Mouse (Mus musculus) neural tube, embryonic 12.5 days (tissue): Measurements from ENCODE around the gene Klhl2. TPM values are rescaled to one million over a fixed set of nuclear protein-coding genes. Genes with fewer than 3 reads are reported as not detected.

Experiments used
- ATAC-seq: fragments of 200-750 bp; cut with Nextera tagmentation; 2 replicates; pipeline ENCODE4 v1.8.0; 2017; ENCODE audit warnings: low read depth, mild to moderate bottlenecking, moderate TSS enrichment, moderate library complexity; ENCODE audit not compliant: low FRiP score
- H3K27ac ChIP-seq: fragments of 300-500 bp; sonication (generic); 2 replicates; pipeline ENCODE4 v1.5.1; 2016
- H3K27me3 ChIP-seq: fragments of 300-500 bp; sonication (generic); replicated peaks from 2 replicates; pipeline ENCODE4 v1.6.1; 2016; ENCODE audit warnings: mild to moderate bottlenecking
- H3K36me3 ChIP-seq: fragments of 300-500 bp; sonication (generic); 2 replicates; pipeline ENCODE4 v1.6.1; 2016; ENCODE audit warnings: mild to moderate bottlenecking
- H3K4me1 ChIP-seq: fragments of 300-500 bp; sonication (generic); 2 replicates; pipeline ENCODE4 v1.6.1; 2016
- H3K4me2 ChIP-seq: fragments of 300-500 bp; sonication (generic); replicated peaks from 2 replicates; pipeline ENCODE4 v1.6.1; 2016; ENCODE audit warnings: mild to moderate bottlenecking
- H3K4me3 ChIP-seq: fragments of 300-500 bp; sonication (generic); 2 replicates; pipeline ENCODE4 v1.5.1; 2016
- H3K9ac ChIP-seq: fragments of 300-500 bp; sonication (generic); 2 replicates; pipeline ENCODE4 v1.6.1; 2016; ENCODE audit warnings: mild to moderate bottlenecking
- H3K9me3 ChIP-seq: fragments of 300-500 bp; sonication (generic); 2 replicates; pipeline ENCODE4 v1.6.1; 2016; ENCODE audit warnings: mild to moderate bottlenecking
- WGBS: fragments of 180-500 bp; shearing (Covaris S2); methylation state at CpG from one replicate; pipeline ENCODE4 v1.1.7; 2016; 5-methylcytosine and 5-hydroxymethylcytosine counted together
- polyA plus RNA-seq: library from polyadenylated mRNA; unstranded; fragments of >200 nt; fragmentation: Nextera tagmentation; extraction: Ambion mirVana; gene quantifications from 2 replicates; pipeline ENCODE4 v1.2.1, GENCODE M21; 2016

Gene Klhl2
- polyA plus RNA-seq, 1 experiment from 2014 or later: 30.0 TPM

GRCm38 (mm10) chr8:64845314-64845713 is 4.5 kb downstream of the Klhl2 start:
- Histone ChIP-seq H3K27me3 (no peaks in the 10 kb centered on the region), H3K36me3 (no peaks in the 10 kb centered on the region), H3K4me3 (no peak overlapping the region), H3K9me3 (no peaks in the 10 kb centered on the region), H3K4me2 (no peak overlapping the region), H3K9ac (no peak overlapping the region), H3K4me1 (peaks cover 22% of the 10 kb centered on the region), H3K27ac (no peak overlapping the region)
- 92% methylated on average over 7 of the region's 7 CpGs for WGBS
- no peak for ATAC-seq

GRCm38 (mm10) chr8:64844043-64844481 is 5.8 kb downstream of the Klhl2 start:
- Histone ChIP-seq H3K9ac (no peak overlapping the region), H3K27ac (no peak overlapping the region), H3K36me3 (no peaks in the 10 kb centered on the region), H3K27me3 (no peaks in the 10 kb centered on the region), H3K4me1 (peaks cover 24% of the 10 kb centered on the region), H3K9me3 (no peaks in the 10 kb centered on the region), H3K4me3 (no peak overlapping the region), H3K4me2 (no peak overlapping the region)
- no peak for ATAC-seq
- WGBS: 55% methylated on average over 4 of the region's 4 CpGs

GRCm38 (mm10) chr8:64843168-64843567 is 6.6 kb downstream of the Klhl2 start:
- WGBS: 53% methylated on average over 3 of the region's 3 CpGs
- Histone ChIP-seq H3K4me1 (peaks cover 19% of the 10 kb centered on the region), H3K4me3 (no peak overlapping the region), H3K9me3 (no peaks in the 10 kb centered on the region), H3K9ac (no peak overlapping the region), H3K36me3 (no peaks in the 10 kb centered on the region), H3K27me3 (no peaks in the 10 kb centered on the region), H3K27ac (no peak overlapping the region), H3K4me2 (no peak overlapping the region)
- ATAC-seq: no peak

DNA sequence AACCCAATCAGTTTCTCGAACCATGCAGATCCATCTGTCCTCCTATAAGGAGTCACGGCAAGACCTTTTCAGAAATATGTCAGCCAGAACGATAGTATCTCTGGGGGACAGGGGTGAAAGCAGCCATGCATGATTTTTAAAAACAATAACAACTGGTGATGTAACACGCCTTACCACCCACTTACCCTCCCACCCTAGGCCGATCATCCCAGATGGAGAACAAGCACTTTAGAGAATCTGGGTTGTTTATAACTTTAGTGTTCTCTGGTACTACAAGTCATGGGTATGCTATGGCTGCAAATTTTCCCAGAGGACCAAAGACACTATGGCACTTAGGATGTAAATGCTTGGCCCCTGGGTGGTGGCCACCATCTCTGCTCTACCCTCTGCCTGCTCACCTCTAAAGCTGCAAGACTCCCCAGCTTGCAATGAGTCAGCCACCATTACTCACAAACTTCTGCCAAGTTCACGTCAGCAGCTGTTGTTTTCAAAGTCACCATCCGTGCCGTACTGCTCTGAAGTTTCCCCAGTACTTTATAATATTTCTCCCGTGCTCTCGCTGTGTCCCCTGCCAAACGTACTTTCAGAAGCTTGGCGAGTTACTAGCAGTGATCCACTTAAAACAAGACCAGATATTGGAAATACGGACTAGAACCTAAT is 7.9 kb downstream of the Klhl2 start:
- Histone ChIP-seq H3K4me2 (no peak overlapping the region), H3K27ac (no peak overlapping the region), H3K4me3 (no peak overlapping the region), H3K9ac (no peak overlapping the region), H3K36me3 (no peaks in the 10 kb centered on the region), H3K9me3 (no peaks in the 10 kb centered on the region), H3K4me1 (peaks cover 8% of the 10 kb centered on the region; the same call in 1 of the 2 replicates), H3K27me3 (no peaks in the 10 kb centered on the region)
- ATAC-seq: no peak
- 90% methylated on average over 13 of the region's 13 CpGs for WGBS

DNA sequence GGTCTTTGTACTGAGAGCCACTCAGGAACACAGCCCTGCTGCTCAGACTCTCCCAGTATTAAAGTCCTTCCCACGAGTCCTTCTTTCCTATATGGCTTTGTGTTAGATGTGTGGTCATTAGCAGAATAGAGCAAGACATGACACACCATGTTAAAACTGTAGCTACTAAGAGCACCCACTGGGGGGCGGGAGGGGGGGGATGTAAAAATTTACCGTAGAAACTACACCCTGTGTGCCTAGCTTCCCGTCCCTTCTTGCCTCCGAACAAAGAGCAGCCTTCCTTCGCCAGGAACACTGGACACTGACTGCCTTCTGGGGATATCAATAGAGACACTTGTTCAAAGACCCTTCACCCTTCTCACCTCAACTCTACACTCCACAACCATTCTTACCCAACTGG is 10.2 kb downstream of the Klhl2 start:
- no peak for ATAC-seq
- H3K9ac ChIP-seq: no peak overlapping the region

DNA sequence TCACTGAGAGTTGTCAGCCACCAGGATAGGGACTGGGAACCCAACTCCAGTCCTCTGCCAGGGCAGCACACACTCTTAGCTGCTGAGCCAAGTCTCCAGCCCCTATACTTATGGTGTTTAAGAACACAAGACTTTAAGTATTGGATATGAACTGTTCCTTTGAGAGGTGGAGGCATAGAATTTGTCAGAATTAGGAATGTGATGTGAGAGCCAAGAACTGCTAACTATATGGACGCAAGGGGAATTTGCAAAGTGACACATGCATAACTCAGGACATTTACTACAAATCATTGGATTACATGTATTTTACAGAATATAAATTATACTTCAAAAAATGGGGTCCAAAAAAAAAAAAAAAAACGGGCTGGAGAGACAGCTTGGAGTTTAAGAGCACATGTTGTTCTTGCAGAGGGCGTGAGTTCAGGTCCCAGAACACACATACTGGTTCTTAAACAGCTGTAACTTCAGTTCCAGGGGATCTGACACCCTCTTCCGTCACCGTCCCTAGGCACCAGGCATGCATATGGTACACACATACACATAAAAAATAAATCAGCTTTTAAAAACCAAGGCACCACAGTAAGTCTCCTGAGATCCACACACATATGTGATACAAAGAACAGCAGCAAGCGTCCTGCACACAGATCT is 14.2 kb downstream of the Klhl2 start:
- Histone ChIP-seq H3K9ac (no peak overlapping the region), H3K27me3 (no peaks in the 10 kb centered on the region), H3K36me3 (peaks cover 4% of the 10 kb centered on the region; the same call in 1 of the 2 replicates), H3K27ac (no peak overlapping the region), H3K4me1 (peaks cover 17% of the 10 kb centered on the region), H3K4me3 (no peak overlapping the region), H3K9me3 (no peaks in the 10 kb centered on the region), H3K4me2 (no peak overlapping the region)
- ATAC-seq: no peak
- WGBS: 77% methylated on average over 6 of the region's 6 CpGs

More for the DNA sequence above, 10.2 kb downstream of the Klhl2 start:
- no peaks in the 10 kb centered on the region for H3K9me3 ChIP-seq
- H3K4me3 ChIP-seq: no peak overlapping the region
- no peaks in the 10 kb centered on the region for H3K27me3 ChIP-seq
- WGBS: 48% methylated on average over 6 of the region's 6 CpGs
- no peaks in the 10 kb centered on the region for H3K36me3 ChIP-seq
- peaks cover 8% of the 10 kb centered on the region; the same call in 1 of the 2 replicates for H3K4me1 ChIP-seq
- no peak overlapping the region for H3K4me2 ChIP-seq
- H3K27ac ChIP-seq: no peak overlapping the region

DNA sequence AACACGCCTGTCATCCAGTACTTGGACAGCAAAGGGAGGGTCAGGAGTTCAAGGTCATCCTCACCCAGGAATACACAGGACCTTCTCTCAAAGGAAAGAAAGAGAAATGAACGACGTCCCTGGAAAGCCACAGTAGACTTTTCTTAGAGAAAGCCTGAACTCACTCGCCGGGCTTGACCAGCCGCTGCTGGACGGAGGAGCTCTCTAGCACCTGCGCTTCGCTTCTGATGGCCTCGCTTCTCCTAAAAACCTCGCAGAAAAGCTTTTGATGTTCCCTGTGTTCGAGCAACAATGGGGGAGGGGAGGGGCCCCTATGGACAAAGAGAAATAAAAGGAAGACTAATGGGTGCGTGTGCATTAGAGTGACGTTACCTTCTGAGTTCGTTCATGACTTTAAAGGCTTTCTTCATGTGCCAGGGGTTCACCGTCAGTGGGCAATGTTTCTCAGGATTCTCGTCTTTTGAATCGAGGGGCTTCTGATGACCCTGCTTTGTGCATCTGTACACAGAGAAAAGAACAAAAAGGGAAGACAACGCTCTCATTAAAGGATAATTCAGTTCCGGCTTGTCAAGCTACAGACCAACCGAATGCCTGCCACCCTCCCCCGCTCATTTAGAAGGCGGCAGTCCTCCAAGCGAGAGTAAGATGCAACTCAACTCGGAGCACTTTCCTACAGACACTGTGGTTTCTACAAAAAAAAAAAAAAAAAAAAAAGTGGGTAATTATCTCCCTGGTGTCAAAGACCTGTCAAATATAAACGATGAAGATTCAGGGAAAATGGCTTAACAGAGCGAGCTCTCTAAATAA is 15.5 kb downstream of the Klhl2 start:
- Histone ChIP-seq H3K4me2 (peak overlapping the region; percentile 46), H3K4me1 (peaks cover 14% of the 10 kb centered on the region), H3K36me3 (peaks cover 8% of the 10 kb centered on the region; the same call in 1 of the 2 replicates), H3K9me3 (no peaks in the 10 kb centered on the region), H3K9ac (no peak overlapping the region), H3K27me3 (no peaks in the 10 kb centered on the region), H3K4me3 (no peak overlapping the region), H3K27ac (no peak overlapping the region)
- ATAC-seq: 0 out of 2 replicates have a peak, but pooled peaks have one; percentile 41
- WGBS: 19% methylated on average over 27 of the region's 27 CpGs

DNA sequence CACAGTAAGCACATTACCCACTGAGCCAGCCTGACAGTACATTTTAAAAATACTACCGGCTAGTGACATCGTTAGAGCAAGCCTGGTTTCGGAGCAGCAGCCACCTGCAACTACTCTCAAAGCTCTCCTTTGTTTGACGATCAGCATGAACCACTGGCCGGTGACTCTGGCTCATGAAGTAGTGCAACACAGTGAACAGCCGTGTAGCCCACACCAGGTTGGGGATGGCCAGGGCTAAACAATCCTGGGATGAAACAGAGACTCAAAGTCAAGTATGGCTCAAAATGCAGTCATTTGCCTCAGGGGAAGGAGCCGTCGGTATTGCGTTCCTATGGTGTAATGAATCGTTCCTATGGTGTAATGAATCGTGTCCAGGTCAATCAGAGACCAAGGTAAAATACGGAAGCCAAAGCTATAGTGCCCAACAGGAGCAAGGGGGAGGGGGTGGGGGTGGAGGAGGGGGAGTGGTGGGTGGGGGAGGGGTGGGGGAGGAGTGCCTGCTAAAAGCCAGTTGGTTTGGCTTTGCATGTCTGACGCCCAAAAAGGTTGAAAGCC is 17.2 kb downstream of the Klhl2 start:
- Histone ChIP-seq H3K9ac (no peak overlapping the region), H3K27me3 (no peaks in the 10 kb centered on the region), H3K9me3 (no peaks in the 10 kb centered on the region), H3K36me3 (peaks cover 14% of the 10 kb centered on the region), H3K4me2 (no peak overlapping the region), H3K4me1 (peaks cover 14% of the 10 kb centered on the region), H3K27ac (no peak overlapping the region), H3K4me3 (no peak overlapping the region)
- no peak for ATAC-seq
- WGBS: 41% methylated on average over 13 of the region's 13 CpGs

DNA sequence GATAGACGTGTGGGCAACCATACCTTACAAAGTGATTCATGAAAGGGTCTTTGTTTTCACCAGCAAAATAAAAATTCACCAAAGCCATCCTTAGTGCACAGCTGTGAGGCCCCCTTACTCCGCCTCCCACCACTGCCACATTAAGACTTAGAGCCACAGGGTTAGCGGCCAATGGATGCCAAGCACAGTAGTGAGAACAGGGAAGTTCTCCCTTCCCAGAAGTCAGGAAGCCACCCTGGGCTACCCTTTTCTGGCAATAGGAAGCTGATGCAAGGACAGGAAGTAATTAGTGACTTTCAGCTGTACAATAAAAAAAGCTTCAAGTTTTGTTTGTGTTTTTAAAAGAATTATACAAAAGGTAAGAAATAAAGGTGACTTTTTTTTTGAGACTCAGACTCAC is 18.2 kb downstream of the Klhl2 start:
- Histone ChIP-seq H3K36me3 (peaks cover 17% of the 10 kb centered on the region), H3K27ac (no peak overlapping the region), H3K9me3 (no peaks in the 10 kb centered on the region), H3K4me3 (no peak overlapping the region), H3K4me2 (no peak overlapping the region), H3K4me1 (peaks cover 14% of the 10 kb centered on the region), H3K27me3 (no peaks in the 10 kb centered on the region), H3K9ac (no peak overlapping the region)
- WGBS: 71% methylated on average over 3 of the region's 3 CpGs
- ATAC-seq: no peak

- WGBS: 92% methylated on average over 3 of the region's 3 CpGs
- no peaks in the 10 kb centered on the region for H3K27me3 ChIP-seq
- no peak overlapping the region for H3K4me3 ChIP-seq
- no peak overlapping the region for H3K4me2 ChIP-seq
- H3K36me3 ChIP-seq: peaks cover 20% of the 10 kb centered on the region
- H3K27ac ChIP-seq: no peak overlapping the region
- H3K9ac ChIP-seq: no peak overlapping the region
- ATAC-seq: no peak
- H3K4me1 ChIP-seq: peaks cover 14% of the 10 kb centered on the region
- no peaks in the 10 kb centered on the region for H3K9me3 ChIP-seq
Measured at GRCm38 (mm10) chr8:64829921-64830320, 19.9 kb downstream of the Klhl2 start.

DNA sequence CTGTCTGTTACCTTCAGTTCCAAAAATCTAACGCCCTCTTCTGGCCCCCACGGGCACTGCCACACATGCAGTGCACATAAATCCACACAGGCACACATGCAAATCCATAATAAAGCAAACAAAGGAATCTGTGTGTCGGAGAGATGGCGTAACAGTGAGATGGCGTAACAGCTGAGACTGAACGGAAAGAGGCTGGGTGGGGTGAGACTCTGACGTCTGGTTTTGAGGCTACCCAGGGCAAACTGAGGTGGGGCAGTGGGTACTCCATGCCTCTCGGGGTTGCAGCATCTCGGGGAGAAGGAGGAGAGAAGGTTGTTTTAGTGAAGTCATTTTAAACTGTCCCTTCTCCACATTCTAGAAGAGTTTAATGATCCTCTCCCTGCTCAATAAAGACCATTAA is 20.4 kb downstream of the Klhl2 start:
- Histone ChIP-seq H3K27me3 (no peaks in the 10 kb centered on the region), H3K4me1 (peaks cover 13% of the 10 kb centered on the region), H3K9me3 (no peaks in the 10 kb centered on the region), H3K9ac (no peak overlapping the region), H3K36me3 (peaks cover 20% of the 10 kb centered on the region), H3K27ac (no peak overlapping the region), H3K4me3 (no peak overlapping the region), H3K4me2 (no peak overlapping the region)
- no peak for ATAC-seq
- 91% methylated on average over 9 of the region's 9 CpGs for WGBS

DNA sequence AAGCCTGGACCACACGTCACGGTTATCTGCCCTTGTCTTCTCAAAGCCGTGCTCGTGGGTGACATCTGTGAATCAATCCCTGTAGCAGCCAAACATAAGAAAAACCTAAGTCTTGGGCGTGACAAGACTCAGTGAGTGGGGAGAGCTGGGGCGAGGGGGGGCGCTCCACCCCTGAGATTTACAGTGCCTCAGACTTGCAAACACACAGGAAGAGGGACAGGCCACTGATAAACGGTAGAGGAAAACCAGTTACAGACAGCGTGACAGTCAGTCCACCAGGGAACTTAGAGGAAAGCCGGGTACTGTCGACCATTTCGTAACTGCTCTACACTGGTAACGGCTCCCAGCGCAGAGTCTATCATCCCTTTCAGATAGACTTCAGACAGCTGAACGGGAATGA is 21.4 kb downstream of the Klhl2 start:
- Histone ChIP-seq H3K4me1 (peaks cover 6% of the 10 kb centered on the region; the same call in 1 of the 2 replicates), H3K9me3 (no peaks in the 10 kb centered on the region), H3K4me3 (no peak overlapping the region), H3K9ac (no peak overlapping the region), H3K27ac (no peak overlapping the region), H3K4me2 (no peak overlapping the region), H3K27me3 (no peaks in the 10 kb centered on the region), H3K36me3 (peaks cover 20% of the 10 kb centered on the region)
- no peak for ATAC-seq
- WGBS: 89% methylated on average over 15 of the region's 15 CpGs
